ENCODE assay signal across 24 mouse cellular contexts in genomic region chr3:133317845-133318244, GRCm38 (mm10). TPM values are rescaled to one million over a fixed set of nuclear protein-coding genes. Genes with fewer than 3 reads are reported as not detected.
DNase-seq lines count a peak whose midpoint lies in the region; ATAC-seq and TF ChIP-seq lines count a peak whose summit lies in the region.
"Had no signal": no experiment of that assay in that cellular context is flagged by ENCODE, and none has a peak within 500 bp of the region (broad histone marks: within the 10 kb centered on the region; RNA-seq: fewer than 3 reads in every experiment).

No protein-coding gene starts in this region.

- TF ChIP-seq CTCF in forebrain, postnatal 0 days (IDR thresholded peaks at IDR 0.05; ENCODE audit: low read depth) = no peak
- no peak for TF ChIP-seq CTCF in embryonic fibroblast, embryonic 13.5 days (IDR thresholded peaks at IDR 0.05; ENCODE audit: borderline replicate concordance, insufficient read depth, low read length)

- no peak overlapping the region for H3K9ac ChIP-seq in forebrain, embryonic 11.5 days (ENCODE audit: low read length)
- no peak overlapping the region for H3K9ac ChIP-seq in forebrain, postnatal 0 days
- H3K9ac ChIP-seq in limb, embryonic 11.5 days (ENCODE audit: low read length) = no peak overlapping the region
- H3K9ac ChIP-seq in liver, embryonic 12.5 days = no peak overlapping the region
- H3K9ac ChIP-seq: embryonic facial prominence, embryonic 12.5 days; forebrain, embryonic 13.5 days; forebrain, embryonic 15.5 days had no signal

- no peak overlapping the region for H3K4me3 ChIP-seq in forebrain, embryonic 11.5 days (ENCODE audit: low read depth, low read length)
- no peak overlapping the region for H3K4me3 ChIP-seq in forebrain, postnatal 0 days (ENCODE audit: low read depth, low read length)
- H3K4me3 ChIP-seq in limb, embryonic 11.5 days (ENCODE audit: low read depth, low read length) = no peak overlapping the region
- H3K4me3 ChIP-seq in limb, embryonic 10.5 days = no peak overlapping the region
- H3K4me3 ChIP-seq in embryonic fibroblast, embryonic 13.5 days (ENCODE audit: insufficient read depth, low read length) = no peak overlapping the region
- H3K4me3 ChIP-seq in liver, embryonic 12.5 days = no peak overlapping the region
- H3K4me3 ChIP-seq: embryonic facial prominence, embryonic 10.5 days; embryonic facial prominence, embryonic 12.5 days; erythroblast, embryonic 14.5 days; forebrain, embryonic 10.5 days; forebrain, embryonic 13.5 days; forebrain, embryonic 15.5 days had no signal

- no peak overlapping the region for H3K4me2 ChIP-seq in forebrain, embryonic 11.5 days (ENCODE audit: low read depth, low read length, severe bottlenecking)
- no peak overlapping the region for H3K4me2 ChIP-seq in forebrain, postnatal 0 days (ENCODE audit: low read depth)
- no peak overlapping the region for H3K4me2 ChIP-seq in limb, embryonic 11.5 days (ENCODE audit: low read depth, severe bottlenecking)
- no peak overlapping the region for H3K4me2 ChIP-seq in liver, embryonic 12.5 days
- H3K4me2 ChIP-seq: embryonic facial prominence, embryonic 12.5 days; forebrain, embryonic 13.5 days; forebrain, embryonic 15.5 days had no signal

- no peaks in the 10 kb centered on the region for H3K27me3 ChIP-seq in forebrain, embryonic 11.5 days (ENCODE audit: control insufficient read depth, insufficient read depth, low read length)
- H3K27me3 ChIP-seq in forebrain, postnatal 0 days (ENCODE audit: insufficient read depth, low read length) = no peaks in the 10 kb centered on the region
- H3K27me3 ChIP-seq in limb, embryonic 11.5 days (ENCODE audit: control insufficient read depth, insufficient read depth, low read length) = no peaks in the 10 kb centered on the region
- no peaks in the 10 kb centered on the region for H3K27me3 ChIP-seq in limb, embryonic 10.5 days (ENCODE audit: low read depth, poor library complexity, severe bottlenecking)
- no peaks in the 10 kb centered on the region for H3K27me3 ChIP-seq in liver, embryonic 12.5 days (replicated peaks)
- H3K27me3 ChIP-seq: embryonic facial prominence, embryonic 12.5 days; forebrain, embryonic 13.5 days; forebrain, embryonic 15.5 days; Patski had no signal

- H3K27ac ChIP-seq in forebrain, embryonic 11.5 days (ENCODE audit: low read depth, low read length) = no peak overlapping the region
- H3K27ac ChIP-seq in forebrain, postnatal 0 days (ENCODE audit: low read depth, low read length) = no peak overlapping the region
- H3K27ac ChIP-seq in limb, embryonic 11.5 days (replicated peaks; ENCODE audit: low read depth, low read length) = no peak overlapping the region
- H3K27ac ChIP-seq in limb, embryonic 10.5 days = no peak overlapping the region
- peak overlapping the region; percentile 63; the same call in 1 of the 2 replicates for H3K27ac ChIP-seq in embryonic fibroblast, embryonic 13.5 days (ENCODE audit: insufficient read depth, low read length)
- no peak overlapping the region for H3K27ac ChIP-seq in liver, embryonic 12.5 days
- H3K27ac ChIP-seq: embryonic facial prominence, embryonic 10.5 days; embryonic facial prominence, embryonic 12.5 days; forebrain, embryonic 10.5 days; forebrain, embryonic 13.5 days; forebrain, embryonic 15.5 days had no signal

- H3K36me3 ChIP-seq in forebrain, embryonic 11.5 days (ENCODE audit: control insufficient read depth, insufficient read depth, low read length) = no peaks in the 10 kb centered on the region
- H3K36me3 ChIP-seq in forebrain, postnatal 0 days (ENCODE audit: insufficient read depth) = no peaks in the 10 kb centered on the region
- H3K36me3 ChIP-seq in limb, embryonic 11.5 days (ENCODE audit: control insufficient read depth, insufficient read depth, low read length) = no peaks in the 10 kb centered on the region; the same call in 1 of the 2 replicates
- H3K36me3 ChIP-seq in limb, embryonic 10.5 days = peaks cover 14% of the 10 kb centered on the region
- peaks cover 14% of the 10 kb centered on the region; the same call in 1 of the 2 replicates for H3K36me3 ChIP-seq in liver, embryonic 12.5 days
- H3K36me3 ChIP-seq: embryonic facial prominence, embryonic 12.5 days had no signal

- WGBS in forebrain, embryonic 11.5 days = 90% methylated on average over 4 of the region's 4 CpGs
- WGBS in forebrain, postnatal 0 days = 93% methylated on average over 4 of the region's 4 CpGs
- WGBS in limb, embryonic 11.5 days = 97% methylated on average over 4 of the region's 4 CpGs
- WGBS in limb, embryonic 10.5 days = 95% methylated on average over 4 of the region's 4 CpGs
- WGBS in liver, embryonic 12.5 days (ENCODE audit: insufficient replicate concordance) = 68% methylated on average over 4 of the region's 4 CpGs

- DNase-seq in forebrain, embryonic 11.5 days (ENCODE audit: low spot score) = peak; percentile 4
- no peak for DNase-seq in forebrain, postnatal 0 days
- peak; percentile 4 for DNase-seq in limb, embryonic 11.5 days (ENCODE audit: low spot score)
- DNase-seq in limb, embryonic 10.5 days (ENCODE audit: low spot score) = no peak
- DNase-seq: adrenal gland, adult 8-10 months; adrenal gland, postnatal 14 days; adrenal gland, postnatal 36 days; B cell, adult 2 months; cerebellum, adult 11-12 months; cerebellum, adult 2 months; cerebellum, adult 9-10 months; cerebellum, postnatal 10 days; cerebellum, postnatal 25 days had no signal

- ATAC-seq in forebrain, embryonic 11.5 days (replicated peaks; ENCODE audit: low FRiP score) = no peak
- ATAC-seq in forebrain, postnatal 0 days = no peak
- no peak for ATAC-seq in limb, embryonic 11.5 days (ENCODE audit: insufficient number of reproducible peaks, low FRiP score, low TSS enrichment, low read depth)
- ATAC-seq in liver, embryonic 12.5 days = no peak
- ATAC-seq: activated CD4-positive, CD25-positive, alpha-beta regulatory T cell, adult 4 months; CD4-positive, CD25-positive, alpha-beta regulatory T cell, adult 4 months; forebrain, embryonic 13.5 days; forebrain, embryonic 15.5 days had no signal

- no peaks in the 10 kb centered on the region for H3K4me1 ChIP-seq in forebrain, embryonic 11.5 days (replicated peaks; ENCODE audit: control insufficient read depth, insufficient read depth, low read length)
- H3K4me1 ChIP-seq in forebrain, postnatal 0 days (ENCODE audit: insufficient read depth) = no peaks in the 10 kb centered on the region
- no peaks in the 10 kb centered on the region for H3K4me1 ChIP-seq in limb, embryonic 11.5 days (ENCODE audit: control insufficient read depth, insufficient read depth, low read length)
- H3K4me1 ChIP-seq in limb, embryonic 10.5 days = no peaks in the 10 kb centered on the region
- H3K4me1 ChIP-seq in embryonic fibroblast, embryonic 13.5 days (ENCODE audit: control insufficient read depth, insufficient read depth, low read length) = peaks cover 6% of the 10 kb centered on the region
- peaks cover 11% of the 10 kb centered on the region for H3K4me1 ChIP-seq in liver, embryonic 12.5 days
- H3K4me1 ChIP-seq: embryonic facial prominence, embryonic 10.5 days; embryonic facial prominence, embryonic 12.5 days; forebrain, embryonic 10.5 days; forebrain, embryonic 13.5 days; forebrain, embryonic 15.5 days had no signal

- no peak for TF ChIP-seq POLR2A in embryonic fibroblast, embryonic 13.5 days (IDR thresholded peaks at IDR 0.05; ENCODE audit: low read depth, low read length)

- no peaks in the 10 kb centered on the region for H3K9me3 ChIP-seq in forebrain, embryonic 11.5 days (ENCODE audit: control insufficient read depth, low read length)
- H3K9me3 ChIP-seq in forebrain, postnatal 0 days (ENCODE audit: low read length) = no peaks in the 10 kb centered on the region
- no peaks in the 10 kb centered on the region for H3K9me3 ChIP-seq in limb, embryonic 11.5 days (ENCODE audit: control insufficient read depth, low read length)
- H3K9me3 ChIP-seq in limb, embryonic 10.5 days (replicated peaks) = no peaks in the 10 kb centered on the region
- H3K9me3 ChIP-seq in liver, embryonic 12.5 days (replicated peaks) = no peaks in the 10 kb centered on the region
- H3K9me3 ChIP-seq: embryonic facial prominence, embryonic 10.5 days; embryonic facial prominence, embryonic 12.5 days; forebrain, embryonic 13.5 days; forebrain, embryonic 15.5 days had no signal

RNA-seq across cellular contexts. Expression of gene Ppa2, which starts 7.9 kb away (rescaled TPM):
- 75.1 and 76.7 TPM in 2 replicates for polyA plus RNA-seq in forebrain, embryonic 11.5 days (2014; fragmentation: Nextera tagmentation; extraction: Ambion mirVana)
- 34.4 and 47.6 TPM in 2 replicates for total RNA-seq in forebrain, postnatal 0 days (2014; rRNA removed)
- polyA plus RNA-seq in forebrain, postnatal 0 days (2015; fragmentation: Nextera tagmentation; extraction: Ambion mirVana) = 82.8 and 91.0 TPM in 2 replicates
- polyA plus RNA-seq in limb, embryonic 11.5 days (2014; fragmentation: Nextera tagmentation; extraction: Ambion mirVana) = 78.4 and 85.8 TPM in 2 replicates
- polyA plus RNA-seq in limb, embryonic 10.5 days (2016; fragmentation: Nextera tagmentation; extraction: Ambion mirVana) = 81.7 and 95.4 TPM in 2 replicates
- 34.9 and 40.2 TPM in 2 replicates for polyA plus RNA-seq in embryonic fibroblast, embryonic 13.5 days (2011; ENCODE audit: insufficient read length, low read depth, missing spikeins)
- polyA plus RNA-seq in liver, embryonic 12.5 days (2016; fragmentation: Nextera tagmentation; extraction: Ambion mirVana) = 68.4 and 71.8 TPM in 2 replicates

Comparison
In these comparisons a context has a peak if more than half of its experiments do, and no peak if none do; other contexts are left out.
1. DNase-seq: peak in forebrain, embryonic 11.5 days (single experiment) and limb, embryonic 11.5 days (single experiment); none in forebrain, postnatal 0 days (single experiment) and limb, embryonic 10.5 days (single experiment).